Mouse (Mus musculus) embryonic facial prominence, embryonic 15.5 days (tissue): ENCODE measurements around the gene Gm20388. TPM values are rescaled to one million over a fixed set of nuclear protein-coding genes. Genes with fewer than 3 reads are reported as not detected.

Experiments
- ATAC-seq: fragments of 200-750 bp; cut with Nextera tagmentation; 2 replicates; pipeline ENCODE4 v1.8.0; 2017; ENCODE audit warnings: low read depth, moderate TSS enrichment; ENCODE audit not compliant: insufficient number of reproducible peaks, low FRiP score, low TSS enrichment
- H3K27ac ChIP-seq: fragments of 300-500 bp; sonication (generic); replicated peaks from 2 replicates; pipeline ENCODE4 v1.5.1; 2015; ENCODE audit warnings: mild to moderate bottlenecking, inconsistent platforms
- H3K27me3 ChIP-seq: fragments of 300-500 bp; sonication (generic); 2 replicates; pipeline ENCODE4 v1.6.1; 2015; ENCODE audit warnings: inconsistent platforms
- H3K36me3 ChIP-seq: fragments of 300-500 bp; sonication (generic); 2 replicates; pipeline ENCODE4 v1.6.1; 2015; ENCODE audit warnings: mild to moderate bottlenecking, inconsistent platforms
- H3K4me1 ChIP-seq: fragments of 300-500 bp; sonication (generic); 2 replicates; pipeline ENCODE4 v1.6.1; 2015; ENCODE audit warnings: inconsistent platforms
- H3K4me2 ChIP-seq: fragments of 300-500 bp; sonication (generic); replicated peaks from 2 replicates; pipeline ENCODE4 v1.6.1; 2015; ENCODE audit warnings: mild to moderate bottlenecking, inconsistent platforms
- H3K4me3 ChIP-seq: fragments of 300-500 bp; sonication (generic); replicated peaks from 2 replicates; pipeline ENCODE4 v1.5.1; 2015; ENCODE audit warnings: mild to moderate bottlenecking, inconsistent platforms
- H3K9ac ChIP-seq: fragments of 300-500 bp; sonication (generic); 2 replicates; pipeline ENCODE4 v1.6.1; 2015; ENCODE audit warnings: inconsistent platforms
- H3K9me3 ChIP-seq: fragments of 300-500 bp; sonication (generic); replicated peaks from 2 replicates; pipeline ENCODE4 v1.6.1; 2016; ENCODE audit warnings: inconsistent platforms
- WGBS: fragments of 180-500 bp; shearing (Covaris S2); methylation state at CpG from one replicate; pipeline ENCODE4 v1.1.7; 2015; 5-methylcytosine and 5-hydroxymethylcytosine counted together
- polyA plus RNA-seq: library from polyadenylated mRNA; unstranded; fragments of >200 nt; fragmentation: Nextera tagmentation; extraction: Ambion mirVana; gene quantifications from 2 replicates; pipeline ENCODE4 v1.2.1, GENCODE M21; 2015

Gene Gm20388
- polyA plus RNA-seq, 1 experiment from 2014 or later: 8.0 TPM

GRCm38 (mm10) chr8:122576648-122577022 lies 2666.0 kb downstream of the Gm20388 start, which contains the start of gene Aprt:
TSS of gene Aprt (minus strand) at chr8:122576909.
- no peaks in the 10 kb centered on the region for H3K9me3 ChIP-seq
- H3K4me2 ChIP-seq: peak within 1 kb of the TSS; percentile 77
- H3K27me3 ChIP-seq: no peaks in the 10 kb centered on the region
- WGBS: under 1% methylated on average over 39 of the region's 39 CpGs
- H3K27ac ChIP-seq: peak within 1 kb of the TSS; percentile 75
- H3K4me3 ChIP-seq: peak within 1 kb of the TSS; percentile 71
- H3K9ac ChIP-seq: peak within 1 kb of the TSS; percentile 69
- peak; percentile 90 for ATAC-seq
- H3K36me3 ChIP-seq: peaks cover 27% of the 10 kb centered on the region
- H3K4me1 ChIP-seq: peaks cover 51% of the 10 kb centered on the region

GRCm38 (mm10) chr8:122577116-122577515 lies 2666.5 kb downstream of the Gm20388 start:
- Histone ChIP-seq H3K9me3 (no peaks in the 10 kb centered on the region), H3K9ac (no peak overlapping the region), H3K4me2 (peak overlapping the region; percentile 77), H3K4me1 (peaks cover 51% of the 10 kb centered on the region), H3K27me3 (no peaks in the 10 kb centered on the region), H3K27ac (peak overlapping the region; percentile 75; the same call in 1 of the 2 replicates), H3K4me3 (peak overlapping the region; percentile 71), H3K36me3 (peaks cover 22% of the 10 kb centered on the region)
- peak; percentile 11; the same call in 1 of the 2 replicates for ATAC-seq
- whole genome bisulfite sequencing: 38% methylated on average over 10 of the region's 10 CpGs

GRCm38 (mm10) chr8:122579196-122579595 lies 2668.6 kb downstream of the Gm20388 start:
- H3K9ac ChIP-seq: no peak overlapping the region
- no peaks in the 10 kb centered on the region for H3K9me3 ChIP-seq
- H3K4me3 ChIP-seq: no peak overlapping the region
- H3K27me3 ChIP-seq: no peaks in the 10 kb centered on the region
- peaks cover 4% of the 10 kb centered on the region; the same call in 1 of the 2 replicates for H3K36me3 ChIP-seq
- ATAC-seq: no peak
- 13% methylated on average over 7 of the region's 7 CpGs for WGBS
- H3K4me1 ChIP-seq: peaks cover 51% of the 10 kb centered on the region
- H3K27ac ChIP-seq: peak overlapping the region; percentile 51; the same call in 1 of the 2 replicates
- H3K4me2 ChIP-seq: no peak overlapping the region

- Histone ChIP-seq H3K9me3 (no peaks in the 10 kb centered on the region), H3K4me1 (peaks cover 43% of the 10 kb centered on the region), H3K27ac (no peak overlapping the region), H3K4me3 (no peak overlapping the region), H3K27me3 (no peaks in the 10 kb centered on the region), H3K36me3 (no peaks in the 10 kb centered on the region), H3K4me2 (no peak overlapping the region), H3K9ac (no peak overlapping the region)
- 47% methylated on average over 13 of the region's 15 CpGs for WGBS
- no peak for ATAC-seq
Observed at GRCm38 (mm10) chr8:122580926-122581325, 2670.3 kb downstream of the Gm20388 start.

GRCm38 (mm10) chr8:122584981-122585380 lies 2674.3 kb downstream of the Gm20388 start:
- no peaks in the 10 kb centered on the region for H3K9me3 ChIP-seq
- H3K36me3 ChIP-seq: no peaks in the 10 kb centered on the region
- H3K4me3 ChIP-seq: no peak overlapping the region
- ATAC-seq: no peak
- WGBS: 77% methylated on average over 9 of the region's 9 CpGs
- H3K4me1 ChIP-seq: peaks cover 18% of the 10 kb centered on the region
- no peak overlapping the region for H3K4me2 ChIP-seq
- no peak overlapping the region for H3K9ac ChIP-seq
- no peaks in the 10 kb centered on the region for H3K27me3 ChIP-seq
- no peak overlapping the region for H3K27ac ChIP-seq

- H3K27ac ChIP-seq: no peak overlapping the region
- 52% methylated on average over 14 of the region's 14 CpGs for WGBS
Observed at GRCm38 (mm10) chr8:122585411-122585891, 2674.8 kb downstream of the Gm20388 start.

GRCm38 (mm10) chr8:122586171-122586570 lies 2675.5 kb downstream of the Gm20388 start:
- no peak for ATAC-seq
- 41% methylated on average over 7 of the region's 7 CpGs for WGBS
- no peak overlapping the region for H3K27ac ChIP-seq

More at GRCm38 (mm10) chr8:122585411-122585891, 2674.8 kb downstream of the Gm20388 start:
- Histone ChIP-seq H3K36me3 (no peaks in the 10 kb centered on the region), H3K9me3 (no peaks in the 10 kb centered on the region), H3K27me3 (no peaks in the 10 kb centered on the region), H3K9ac (no peak overlapping the region), H3K4me3 (no peak overlapping the region), H3K4me2 (no peak overlapping the region), H3K4me1 (peaks cover 13% of the 10 kb centered on the region; the same call in 1 of the 2 replicates)
- ATAC-seq: no peak

GRCm38 (mm10) chr8:122586749-122587148 lies 2676.1 kb downstream of the Gm20388 start:
- no peak for ATAC-seq
- Histone ChIP-seq H3K9ac (no peak overlapping the region), H3K27ac (no peak overlapping the region), H3K27me3 (no peaks in the 10 kb centered on the region), H3K4me2 (no peak overlapping the region), H3K36me3 (no peaks in the 10 kb centered on the region), H3K9me3 (no peaks in the 10 kb centered on the region), H3K4me1 (peaks cover 9% of the 10 kb centered on the region; the same call in 1 of the 2 replicates), H3K4me3 (no peak overlapping the region)
- 83% methylated on average over 10 of the region's 10 CpGs for WGBS

More at GRCm38 (mm10) chr8:122586171-122586570, 2675.5 kb downstream of the Gm20388 start:
- Histone ChIP-seq H3K4me1 (peaks cover 10% of the 10 kb centered on the region; the same call in 1 of the 2 replicates), H3K4me2 (no peak overlapping the region), H3K4me3 (no peak overlapping the region), H3K9me3 (no peaks in the 10 kb centered on the region), H3K27me3 (no peaks in the 10 kb centered on the region), H3K9ac (no peak overlapping the region), H3K36me3 (no peaks in the 10 kb centered on the region)

GRCm38 (mm10) chr8:122593240-122593639 lies 2682.6 kb downstream of the Gm20388 start:
- H3K27ac ChIP-seq: no peak overlapping the region
- no peak for ATAC-seq
- H3K9ac ChIP-seq: no peak overlapping the region
- H3K4me3 ChIP-seq: no peak overlapping the region
- H3K4me1 ChIP-seq: no peaks in the 10 kb centered on the region
- no peak overlapping the region for H3K4me2 ChIP-seq
- no peaks in the 10 kb centered on the region for H3K9me3 ChIP-seq
- H3K27me3 ChIP-seq: no peaks in the 10 kb centered on the region
- no peaks in the 10 kb centered on the region for H3K36me3 ChIP-seq
- 71% methylated on average over 12 of the region's 12 CpGs for WGBS

- ATAC-seq: no peak
- Histone ChIP-seq H3K27me3 (no peaks in the 10 kb centered on the region), H3K27ac (no peak overlapping the region), H3K4me3 (no peak overlapping the region), H3K9me3 (no peaks in the 10 kb centered on the region), H3K9ac (no peak overlapping the region), H3K4me2 (no peak overlapping the region), H3K36me3 (no peaks in the 10 kb centered on the region), H3K4me1 (no peaks in the 10 kb centered on the region)
- WGBS: 69% methylated on average over 19 of the region's 19 CpGs
Observed at GRCm38 (mm10) chr8:122593783-122594507, 2683.3 kb downstream of the Gm20388 start.

- H3K4me1 ChIP-seq: no peaks in the 10 kb centered on the region
- H3K9ac ChIP-seq: no peak overlapping the region
- no peaks in the 10 kb centered on the region for H3K27me3 ChIP-seq
- H3K9me3 ChIP-seq: no peaks in the 10 kb centered on the region
- H3K4me2 ChIP-seq: no peak overlapping the region
- H3K27ac ChIP-seq: no peak overlapping the region
- ATAC-seq: no peak
- no peak overlapping the region for H3K4me3 ChIP-seq
- no peaks in the 10 kb centered on the region for H3K36me3 ChIP-seq
- WGBS: 43% methylated on average over 4 of the region's 4 CpGs
Observed at GRCm38 (mm10) chr8:122596031-122596430, 2685.4 kb downstream of the Gm20388 start.
